Mouse (Mus musculus) cerebral cortex, adult 2 months (tissue): ENCODE measurements around the gene R3hdm4.

Experiments
- WGBS: fragments of 180-500 bp; shearing (Covaris S2); methylation state at CpG from one replicate; pipeline ENCODE4 v1.1.7; 2018; 5-methylcytosine and 5-hydroxymethylcytosine counted together

The R3hdm4 gene

GRCm38 (mm10) chr10:79925785-79926490 lies 4.9 kb upstream of the R3hdm4 start:
- 5% methylated on average over 15 of the region's 15 CpGs for WGBS

- 9% methylated on average over 29 of the region's 29 CpGs for WGBS
Measured at GRCm38 (mm10) chr10:79924998-79925784, 4.2 kb upstream of the R3hdm4 start.

GRCm38 (mm10) chr10:79921572-79921971 lies 564 bp upstream of the R3hdm4 start:
- WGBS: 18% methylated on average over 34 of the region's 34 CpGs

- WGBS: 29% methylated on average over 26 of the region's 26 CpGs
Measured at GRCm38 (mm10) chr10:79920056-79920890, 735 bp downstream of the R3hdm4 start.

- WGBS: 16% methylated on average over 21 of the region's 21 CpGs
Measured at GRCm38 (mm10) chr10:79919251-79919849, 1.7 kb downstream of the R3hdm4 start.

- 21% methylated on average over 35 of the region's 35 CpGs for WGBS
Measured at GRCm38 (mm10) chr10:79918231-79919078, 2.6 kb downstream of the R3hdm4 start.

- WGBS: 63% methylated on average over 5 of the region's 5 CpGs
Measured at GRCm38 (mm10) chr10:79917532-79918100, 3.4 kb downstream of the R3hdm4 start.

GRCm38 (mm10) chr10:79916808-79917531 lies 4.0 kb downstream of the R3hdm4 start, which contains the start of gene Kiss1r:
TSS of gene Kiss1r (plus strand) at chr10:79916971.
- 1% methylated on average over 42 of the region's 42 CpGs for WGBS

GRCm38 (mm10) chr10:79916081-79916480 lies 4.9 kb downstream of the R3hdm4 start:
- WGBS: 5% methylated on average over 8 of the region's 8 CpGs

GRCm38 (mm10) chr10:79914948-79915596 lies 5.9 kb downstream of the R3hdm4 start:
- 46% methylated on average over 7 of the region's 7 CpGs for WGBS

GRCm38 (mm10) chr10:79914131-79914947 lies 6.7 kb downstream of the R3hdm4 start:
- 64% methylated on average over 9 of the region's 11 CpGs for WGBS

GRCm38 (mm10) chr10:79912412-79912811 lies 8.6 kb downstream of the R3hdm4 start:
- WGBS: 76% methylated on average over 20 of the region's 20 CpGs

GRCm38 (mm10) chr10:79910556-79910955 lies 10.5 kb downstream of the R3hdm4 start, which contains the start of gene Gm26602:
TSS of gene Gm26602 (plus strand) at chr10:79910856.
- 92% methylated on average over 4 of the region's 4 CpGs for WGBS

GRCm38 (mm10) chr10:79909092-79909922 lies 11.7 kb downstream of the R3hdm4 start:
- WGBS: 16% methylated on average over 14 of the region's 14 CpGs

GRCm38 (mm10) chr10:79908167-79909091 lies 12.6 kb downstream of the R3hdm4 start, which contains the start of gene Med16:
TSS of gene Med16 (minus strand) at chr10:79908923.
- 1% methylated on average over 52 of the region's 52 CpGs for WGBS

GRCm38 (mm10) chr10:79907415-79907814 lies 13.6 kb downstream of the R3hdm4 start:
- WGBS: 94% methylated on average over 10 of the region's 10 CpGs
